Mouse (Mus musculus): ENCODE results near the gene Plcd1. TPM values are rescaled to one million over a fixed set of nuclear protein-coding genes. Genes with fewer than 3 reads are reported as not detected.

Gene Plcd1
- polyA plus RNA-seq, 1 experiment from 2014 or later = 35.3 TPM

DNA sequence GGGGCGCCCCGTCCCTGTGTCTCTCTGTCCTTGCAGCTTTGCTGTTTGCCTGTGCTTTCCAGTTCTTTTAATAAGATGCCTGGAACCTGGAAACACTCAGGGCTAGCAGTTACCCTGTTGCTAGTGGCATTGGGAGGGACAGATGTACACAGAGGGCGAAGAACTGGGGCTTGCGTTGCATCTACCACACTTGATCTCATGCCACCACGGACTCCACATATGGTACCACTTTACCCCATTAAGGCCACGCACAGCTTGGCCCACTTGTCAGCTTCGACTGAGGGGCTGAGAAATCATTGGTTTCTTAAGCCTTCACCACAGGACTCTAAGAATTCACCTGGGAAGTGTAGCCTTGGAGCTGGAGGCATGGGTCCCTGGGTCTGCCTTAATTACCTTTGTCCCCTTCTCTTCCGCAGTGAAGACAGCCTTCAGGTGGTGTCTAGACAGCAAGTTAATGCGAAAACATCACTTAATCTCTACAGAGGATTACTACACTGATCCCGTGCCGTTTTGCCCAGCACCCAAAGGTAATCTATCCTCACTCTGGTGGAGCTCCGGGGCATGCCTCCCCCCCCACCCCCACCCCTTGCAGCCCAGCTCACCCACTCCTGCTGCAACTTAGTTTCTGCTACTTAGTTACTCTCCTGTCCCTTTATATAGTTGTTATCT is 16.5 kb upstream of the Plcd1 start:
- TF ChIP-seq CTCF (IDR thresholded peaks at IDR 0.05; ENCODE audit: low read depth) (no peak), EP300 (optimal IDR thresholded peaks at IDR 0.05) (no peak)
- Histone ChIP-seq H3K4me1 (replicated peaks; ENCODE audit: control insufficient read depth, insufficient read depth) (no peaks in the 10 kb centered on the region), H3K4me2 (replicated peaks; ENCODE audit: low read depth) (no peak overlapping the region), H3K9ac (ENCODE audit: low read length) (no peak overlapping the region), H3K36me3 (ENCODE audit: control insufficient read depth, insufficient read depth, low read length) (no peaks in the 10 kb centered on the region), H3K27ac (replicated peaks) (no peak overlapping the region), H3K4me3 (ENCODE audit: low read depth, low read length) (no peak overlapping the region), H3K27me3 (ENCODE audit: control insufficient read depth, insufficient read depth, low read length) (no peaks in the 10 kb centered on the region), H3K9me3 (ENCODE audit: control insufficient read depth, low read length) (no peaks in the 10 kb centered on the region)
- ATAC-seq (ENCODE audit: low FRiP score, low TSS enrichment) = no peak
- no peak for DNase-seq (ENCODE audit: low spot score)
- 59% methylated on average over 12 of the region's 12 CpGs for WGBS

- no peak for TF ChIP-seq EP300 (optimal IDR thresholded peaks at IDR 0.05)
- peak; percentile 72 for TF ChIP-seq CTCF (IDR thresholded peaks at IDR 0.05; ENCODE audit: low read depth)
- no peak overlapping the region for H3K4me2 ChIP-seq (replicated peaks; ENCODE audit: low read depth)
- 83% methylated on average over 4 of the region's 4 CpGs for WGBS
Measured at GRCm38 (mm10) chr9:119107566-119107965, 14.3 kb upstream of the Plcd1 start.

DNA sequence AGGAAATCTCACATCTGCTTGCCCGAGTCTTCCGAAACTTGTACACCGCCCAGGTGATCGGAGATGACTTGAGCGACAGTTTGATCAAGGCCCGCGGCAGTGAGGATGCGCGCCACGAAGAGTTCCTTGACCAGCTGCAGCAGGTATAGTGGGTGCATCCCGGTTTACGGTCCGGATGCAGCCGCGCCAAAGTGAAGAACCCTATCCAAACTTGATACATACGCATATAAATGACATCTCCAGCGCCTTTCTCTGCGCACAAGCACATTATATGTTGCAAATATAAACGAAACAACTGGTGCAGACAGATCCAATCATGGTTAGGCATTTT is 9.4 kb upstream of the Plcd1 start:
- Histone ChIP-seq H3K9me3 (ENCODE audit: control insufficient read depth, low read length) (no peaks in the 10 kb centered on the region), H3K36me3 (ENCODE audit: control insufficient read depth, insufficient read depth, low read length) (no peaks in the 10 kb centered on the region), H3K4me3 (ENCODE audit: low read depth, low read length) (peak overlapping the region; percentile 59), H3K9ac (ENCODE audit: low read length) (peak overlapping the region; percentile 47), H3K27ac (replicated peaks) (no peak overlapping the region), H3K4me2 (replicated peaks; ENCODE audit: low read depth) (peak overlapping the region; percentile 93), H3K4me1 (replicated peaks; ENCODE audit: control insufficient read depth, insufficient read depth) (no peaks in the 10 kb centered on the region), H3K27me3 (ENCODE audit: control insufficient read depth, insufficient read depth, low read length) (no peaks in the 10 kb centered on the region)
- ATAC-seq (ENCODE audit: low FRiP score, low TSS enrichment) = no peak
- 3% methylated on average over 19 of the region's 19 CpGs for WGBS
- DNase-seq (ENCODE audit: low spot score) = no peak
- TF ChIP-seq CTCF (IDR thresholded peaks at IDR 0.05; ENCODE audit: low read depth) = no peak
- TF ChIP-seq EP300 (optimal IDR thresholded peaks at IDR 0.05) = no peak

More at GRCm38 (mm10) chr9:119107566-119107965, 14.3 kb upstream of the Plcd1 start:
- Histone ChIP-seq H3K9ac (ENCODE audit: low read length) (no peak overlapping the region), H3K27me3 (ENCODE audit: control insufficient read depth, insufficient read depth, low read length) (no peaks in the 10 kb centered on the region), H3K9me3 (ENCODE audit: control insufficient read depth, low read length) (no peaks in the 10 kb centered on the region), H3K27ac (replicated peaks) (no peak overlapping the region), H3K4me1 (replicated peaks; ENCODE audit: control insufficient read depth, insufficient read depth) (no peaks in the 10 kb centered on the region), H3K36me3 (ENCODE audit: control insufficient read depth, insufficient read depth, low read length) (no peaks in the 10 kb centered on the region), H3K4me3 (ENCODE audit: low read depth, low read length) (no peak overlapping the region)
- no peak for ATAC-seq (ENCODE audit: low FRiP score, low TSS enrichment)
- no peak for DNase-seq (ENCODE audit: low spot score)

DNA sequence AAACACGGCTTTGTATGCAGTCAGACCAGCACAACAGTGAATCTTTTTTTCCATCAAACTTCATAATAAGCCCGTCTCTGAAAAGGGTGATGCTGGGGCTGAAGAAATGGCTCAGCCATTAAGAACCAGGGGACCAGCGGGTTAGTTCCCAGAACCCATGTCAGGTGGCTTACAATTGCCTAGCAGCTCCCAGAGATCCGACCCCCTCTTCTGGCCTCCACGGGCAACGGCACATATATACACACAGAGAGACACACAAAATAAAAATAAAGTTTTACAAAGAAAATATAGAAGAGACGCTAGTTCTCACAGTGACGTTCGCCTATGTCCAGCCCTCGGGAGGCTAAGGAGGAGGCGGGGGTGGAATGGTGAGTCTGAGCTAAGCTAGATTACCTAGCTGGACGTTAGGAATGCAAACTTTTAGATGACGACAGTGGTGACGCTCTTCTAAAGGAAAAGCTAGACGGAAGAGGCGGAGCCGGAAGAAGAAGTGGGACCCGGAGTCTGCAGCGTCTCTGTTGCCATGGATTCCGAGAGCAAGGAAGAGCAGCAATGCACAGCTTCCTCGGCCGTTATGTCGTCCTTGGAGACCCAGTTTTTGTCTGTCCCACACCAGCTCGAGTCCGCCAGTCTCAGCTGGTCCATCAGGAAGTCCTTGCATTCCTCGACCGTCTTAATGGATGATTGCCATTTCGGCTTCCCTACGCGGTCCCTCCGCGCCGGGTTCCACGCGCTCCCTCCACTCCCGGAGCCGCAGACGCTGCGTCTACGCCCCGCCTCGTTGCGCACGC is 8.9 kb upstream of the Plcd1 start, which contains the start of gene Dlec1:
Gene Dlec1, plus strand, starts transcription at position 487 of the 791 bp plus-strand sequence.
- no peak for TF ChIP-seq EP300 (optimal IDR thresholded peaks at IDR 0.05)
- TF ChIP-seq CTCF (IDR thresholded peaks at IDR 0.05; ENCODE audit: low read depth) = peak; percentile 55
- DNase-seq (ENCODE audit: low spot score) (peak; percentile 78), ATAC-seq (ENCODE audit: low FRiP score, low TSS enrichment) (peak; percentile 83)
- Histone ChIP-seq H3K9ac (ENCODE audit: low read length) (peak within 1 kb of the TSS; percentile 47), H3K4me1 (replicated peaks; ENCODE audit: control insufficient read depth, insufficient read depth) (no peaks in the 10 kb centered on the region), H3K4me2 (replicated peaks; ENCODE audit: low read depth) (peak within 1 kb of the TSS; percentile 93), H3K9me3 (ENCODE audit: control insufficient read depth, low read length) (no peaks in the 10 kb centered on the region), H3K36me3 (ENCODE audit: control insufficient read depth, insufficient read depth, low read length) (no peaks in the 10 kb centered on the region), H3K27ac (replicated peaks) (peak within 1 kb of the TSS; percentile 8; the same call in 1 of the 2 replicates), H3K27me3 (ENCODE audit: control insufficient read depth, insufficient read depth, low read length) (no peaks in the 10 kb centered on the region), H3K4me3 (ENCODE audit: low read depth, low read length) (peak within 1 kb of the TSS; percentile 59)
- 2% methylated on average over 44 of the region's 44 CpGs for WGBS

DNA sequence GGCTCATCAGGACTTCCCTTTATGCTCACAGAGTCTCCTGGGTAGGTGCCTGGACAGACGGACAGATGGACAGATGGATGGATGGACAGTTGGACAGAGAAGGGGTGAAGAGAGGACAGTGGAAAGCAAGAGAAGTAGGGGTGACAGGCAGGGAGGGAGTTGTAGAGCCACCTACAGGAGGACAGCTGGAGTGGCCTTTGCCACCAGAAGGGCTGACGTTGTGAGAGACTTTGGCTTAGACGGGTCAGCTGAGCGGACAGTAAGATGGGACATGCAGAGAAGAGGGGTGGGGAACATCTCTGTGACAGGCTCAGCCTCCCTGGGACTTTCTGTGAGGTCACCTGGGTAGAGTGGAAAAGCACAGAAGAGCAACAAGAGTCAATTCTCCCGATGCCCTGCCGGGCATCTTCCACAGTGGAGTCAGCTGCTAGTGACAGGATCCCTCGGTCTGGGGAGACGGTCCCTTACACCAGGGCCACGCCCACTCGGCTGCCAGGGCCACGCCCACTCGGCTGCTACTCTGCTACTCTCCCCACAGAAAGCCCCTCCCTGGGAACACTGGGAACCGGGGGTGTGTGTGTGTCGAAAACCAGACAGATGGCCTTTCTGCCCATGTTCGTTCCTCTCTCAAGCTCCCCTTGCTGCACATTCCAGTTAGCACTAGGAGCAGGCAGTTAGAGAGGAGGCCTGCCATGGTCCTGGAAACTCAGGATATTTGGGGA is 7.0 kb upstream of the Plcd1 start:
- DNase-seq (ENCODE audit: low spot score) = peak; percentile 41
- Histone ChIP-seq H3K4me2 (replicated peaks; ENCODE audit: low read depth) (no peak overlapping the region), H3K27ac (replicated peaks) (no peak overlapping the region), H3K9me3 (ENCODE audit: control insufficient read depth, low read length) (no peaks in the 10 kb centered on the region), H3K9ac (ENCODE audit: low read length) (no peak overlapping the region), H3K4me1 (replicated peaks; ENCODE audit: control insufficient read depth, insufficient read depth) (no peaks in the 10 kb centered on the region), H3K4me3 (ENCODE audit: low read depth, low read length) (no peak overlapping the region), H3K27me3 (ENCODE audit: control insufficient read depth, insufficient read depth, low read length) (no peaks in the 10 kb centered on the region), H3K36me3 (ENCODE audit: control insufficient read depth, insufficient read depth, low read length) (no peaks in the 10 kb centered on the region)
- no peak for ATAC-seq (ENCODE audit: low FRiP score, low TSS enrichment)
- TF ChIP-seq EP300 (optimal IDR thresholded peaks at IDR 0.05) (no peak), CTCF (IDR thresholded peaks at IDR 0.05; ENCODE audit: low read depth) (peak; percentile 20; the same call in 1 of the 2 replicates)
- WGBS = 16% methylated on average over 15 of the region's 15 CpGs

Data from stomach, postnatal 0 days (tissue).